Mouse (Mus musculus): ENCODE data around the gene AI467606.

DNA sequence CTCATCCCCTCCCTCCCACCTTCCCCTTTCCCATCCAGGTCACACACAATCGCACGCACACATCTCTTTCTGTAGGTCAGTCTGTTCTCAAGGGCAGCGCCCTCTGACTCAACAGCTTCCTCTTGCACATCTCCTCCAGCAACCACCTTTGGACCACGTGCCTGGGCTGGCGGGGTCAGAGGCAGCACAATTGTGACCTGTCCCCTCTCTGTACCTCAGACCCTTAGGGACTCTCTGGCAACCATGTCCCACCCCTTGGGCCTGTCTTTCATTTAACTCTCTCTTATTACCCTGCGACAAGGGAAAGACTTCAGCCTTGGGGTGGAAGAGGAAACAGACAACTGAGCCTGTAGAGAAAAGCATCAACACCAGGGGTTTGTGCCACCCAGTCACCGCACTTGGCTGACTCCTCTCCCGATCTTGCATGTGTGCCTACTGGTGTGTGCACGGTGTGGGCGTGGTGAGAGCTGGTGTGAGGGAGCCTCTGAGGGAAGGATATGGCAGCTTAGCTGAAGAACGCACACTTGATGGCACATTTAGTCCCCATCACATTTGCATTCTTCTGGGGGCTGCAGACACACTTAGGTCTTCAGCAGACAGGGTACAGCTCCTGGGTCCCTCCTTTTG, 43.8 kb downstream of the AI467606 start:
- TF ChIP-seq CTCF (IDR thresholded peaks at IDR 0.05; ENCODE audit: insufficient read depth, low read length) (no peak), POLR2A (IDR thresholded peaks at IDR 0.05; ENCODE audit: borderline replicate concordance, extremely low read depth, low read depth, low read length) (no peak)
